Mouse (Mus musculus) cerebellum, postnatal 36 days (tissue): Measurements from ENCODE around the gene Slc44a1.

ENCODE experiments used
- DNase-seq, 2 experiments: peaks; one replicate each; pipeline ENCODE4 v3.0.0; 2021 to 2022; ENCODE audit warnings: mixed read lengths in 2 of 2

Gene Slc44a1

GRCm38 (mm10) chr4:53474109-53474508 is 33.9 kb downstream of the Slc44a1 start:
- no peak for DNase-seq

- peak; percentile 54 to 65 for DNase-seq
Observed at GRCm38 (mm10) chr4:53475230-53475952, 35.2 kb downstream of the Slc44a1 start.

GRCm38 (mm10) chr4:53478644-53479043 is 38.4 kb downstream of the Slc44a1 start:
- DNase-seq, result no peak

DNA sequence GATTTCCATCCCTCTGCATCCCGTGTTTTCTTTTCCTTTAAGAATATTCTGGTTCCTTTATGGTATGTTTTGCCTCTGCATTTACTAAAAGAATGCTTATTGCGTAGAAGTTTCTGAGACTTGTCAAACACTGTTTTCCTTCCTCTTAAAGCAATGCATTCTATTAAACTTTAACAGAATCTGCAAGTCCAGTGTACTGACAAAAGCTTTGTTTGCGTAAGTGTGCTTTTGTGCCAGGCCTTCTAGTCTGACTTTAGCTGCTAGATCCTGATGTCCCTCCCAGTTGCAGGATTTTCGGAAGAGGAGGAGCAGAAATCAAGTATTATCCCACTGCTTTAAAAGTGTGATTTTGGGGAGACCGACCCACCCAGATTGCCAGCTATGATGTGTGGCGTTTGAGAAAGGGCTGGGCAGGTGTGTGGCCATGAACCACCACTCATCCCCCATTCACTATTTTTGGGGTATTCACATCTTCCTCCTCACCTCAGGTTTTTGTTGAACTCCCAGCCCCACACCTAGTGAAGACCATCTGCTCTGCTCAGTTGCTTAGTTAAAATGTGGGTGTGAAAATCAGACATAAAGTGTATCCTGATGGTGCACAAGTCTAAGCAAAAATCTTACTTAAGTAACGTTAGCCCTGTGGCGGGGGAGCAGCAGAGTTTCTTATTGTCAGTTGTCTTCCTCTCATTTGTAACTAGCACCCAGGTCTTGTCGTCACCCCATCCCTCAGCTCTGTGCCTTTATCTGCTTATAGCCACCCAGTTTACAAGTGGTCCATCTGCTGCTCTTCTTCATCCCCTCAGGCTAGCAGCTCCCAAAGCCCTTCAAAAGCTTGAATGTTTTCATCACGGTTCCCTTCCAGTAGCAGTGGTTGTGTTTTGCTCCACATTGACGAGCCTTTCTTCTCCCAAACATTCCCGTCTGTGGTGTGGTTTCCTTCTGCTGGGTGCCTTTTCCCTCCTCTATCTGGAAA is 47.3 kb downstream of the Slc44a1 start:
- DNase-seq, result peak in 1 of 2 experiments; percentile 9

GRCm38 (mm10) chr4:53488803-53489202 is 48.6 kb downstream of the Slc44a1 start:
- peak; percentile 77 to 85 for DNase-seq

- DNase-seq, result no peak
Observed at GRCm38 (mm10) chr4:53490371-53490770, 50.2 kb downstream of the Slc44a1 start.

GRCm38 (mm10) chr4:53491269-53491668 is 51.1 kb downstream of the Slc44a1 start:
- no peak for DNase-seq

DNA sequence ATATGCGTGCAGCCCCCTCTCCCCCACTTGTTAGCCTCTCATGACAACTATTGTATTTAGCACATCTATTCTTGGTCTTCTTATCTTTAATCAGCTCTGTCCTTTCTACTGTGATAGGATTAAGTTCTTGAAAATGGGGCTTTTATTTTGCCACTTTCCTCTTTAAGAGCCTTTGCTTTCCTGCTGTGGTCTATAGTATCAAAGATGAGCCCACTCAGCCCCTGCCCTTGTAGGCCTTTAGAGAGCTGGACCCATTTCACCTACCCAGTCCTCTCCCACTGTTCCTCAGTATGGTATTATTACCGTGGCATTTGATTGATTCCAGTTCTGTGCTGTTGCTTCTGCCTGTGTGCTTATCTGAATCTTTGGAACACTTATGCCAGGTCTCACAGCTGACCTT is 55.4 kb downstream of the Slc44a1 start:
- DNase-seq, result no peak

- no peak for DNase-seq
Observed at GRCm38 (mm10) chr4:53502764-53503163, 62.6 kb downstream of the Slc44a1 start.

GRCm38 (mm10) chr4:53512131-53512916 is 72.1 kb downstream of the Slc44a1 start:
- DNase-seq, result peak; percentile 78 to 79

DNA sequence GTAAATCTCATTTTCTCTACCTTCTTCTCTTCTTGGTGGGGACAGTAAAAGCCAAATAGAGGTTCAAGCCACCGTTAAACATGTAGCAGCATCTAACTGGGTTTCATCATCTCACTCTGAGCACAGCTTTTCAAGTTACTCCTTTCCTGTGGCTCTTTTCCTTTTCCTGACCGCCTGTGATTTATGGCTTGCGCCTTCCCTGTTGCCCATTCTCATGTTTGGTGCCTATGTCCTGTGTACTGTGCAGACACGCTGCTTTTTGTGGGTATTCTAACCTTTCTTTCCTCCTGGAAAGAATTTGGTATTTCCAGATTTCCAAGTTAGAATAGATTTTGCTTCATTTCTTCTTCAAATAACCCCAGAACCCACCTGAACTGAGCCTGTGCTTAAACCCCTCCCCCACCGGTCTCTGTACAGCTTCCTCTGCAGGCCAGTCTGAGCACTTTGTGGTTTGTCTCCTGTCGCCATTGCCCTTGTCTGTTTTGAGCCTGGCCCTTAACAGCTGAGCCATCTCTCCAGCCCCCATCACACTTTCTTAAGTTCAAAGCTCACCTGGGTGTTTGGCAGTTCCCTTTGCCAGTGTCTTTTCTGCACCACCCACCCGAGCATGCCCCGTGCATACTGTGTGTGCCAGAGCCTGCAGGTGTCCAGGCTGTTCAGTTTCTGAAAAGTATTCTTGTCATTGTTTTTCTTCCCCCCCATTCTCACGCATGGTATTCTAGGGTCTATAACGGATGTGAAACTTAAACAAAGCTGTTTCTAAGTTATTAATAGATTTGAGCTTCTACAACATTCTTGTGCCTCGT is 73.3 kb downstream of the Slc44a1 start:
- peak; percentile 46 to 56 for DNase-seq

DNA sequence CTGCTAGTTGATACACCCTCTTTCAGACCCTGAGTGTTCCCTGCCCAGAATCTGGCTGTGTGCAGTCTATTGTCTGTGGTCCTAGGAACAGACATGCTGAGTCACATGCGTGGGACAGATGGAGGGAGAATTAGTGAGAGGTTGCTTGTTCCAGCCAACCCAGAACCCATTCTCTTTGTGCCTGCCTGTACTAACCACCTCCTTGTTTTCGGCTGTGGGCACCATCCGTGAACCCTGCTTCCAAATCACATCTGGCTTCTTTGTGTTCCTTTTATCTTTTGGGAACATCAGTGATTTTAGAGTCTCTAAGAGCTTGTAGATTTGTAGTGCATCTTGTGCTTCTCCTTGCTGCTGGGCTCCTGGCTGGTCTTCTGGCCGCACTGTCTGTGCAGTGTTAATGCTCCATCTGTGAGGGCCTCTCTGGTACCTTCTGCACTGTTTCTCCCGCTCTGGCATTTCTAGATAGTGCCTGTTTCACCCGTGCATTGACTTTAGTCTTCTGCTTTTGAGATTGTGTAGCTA is 75.9 kb downstream of the Slc44a1 start:
- peak; percentile 76 to 87 for DNase-seq

GRCm38 (mm10) chr4:53519429-53519828 is 79.2 kb downstream of the Slc44a1 start:
- no peak for DNase-seq

DNA sequence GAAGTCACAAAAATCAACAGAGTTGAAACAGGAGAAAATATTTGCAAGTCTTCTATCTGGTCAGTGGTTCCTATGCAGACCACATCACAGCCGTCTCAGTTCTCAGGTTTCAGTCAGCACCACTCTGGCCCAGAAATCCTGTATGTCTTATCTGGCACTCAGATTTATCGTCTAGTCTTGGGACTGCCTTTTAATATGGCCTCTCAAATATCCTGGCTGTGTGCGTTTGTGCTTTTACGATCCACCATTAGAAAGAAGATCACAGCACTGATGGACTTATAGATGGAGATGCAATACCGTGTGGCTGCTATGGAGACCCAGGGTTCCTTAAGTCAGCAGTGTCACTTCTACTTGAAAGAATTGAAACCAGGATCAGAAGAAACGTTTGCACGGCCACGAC is 80.8 kb downstream of the Slc44a1 start:
- no peak for DNase-seq

- no peak for DNase-seq
Observed at GRCm38 (mm10) chr4:53522655-53523054, 82.4 kb downstream of the Slc44a1 start.

DNA sequence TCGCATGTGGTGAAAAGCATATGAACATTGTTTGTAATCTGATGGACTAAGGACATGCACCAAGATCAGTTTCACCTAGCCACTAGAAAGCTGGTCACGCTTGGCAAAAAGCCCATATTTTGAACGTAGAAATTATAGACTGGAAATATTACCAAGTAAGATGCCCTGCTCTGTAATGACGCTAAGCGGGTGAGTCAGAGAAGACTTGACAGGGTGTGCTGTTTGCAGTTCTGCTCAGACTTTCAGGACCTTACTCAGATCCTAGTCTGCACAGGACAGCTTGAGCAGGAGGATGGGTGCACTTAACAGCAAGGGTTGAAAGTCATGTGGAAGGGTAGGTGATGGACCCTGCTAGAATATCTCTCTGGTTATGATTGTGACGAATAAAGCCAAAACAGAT is 85.3 kb downstream of the Slc44a1 start:
- no peak for DNase-seq

- DNase-seq, result no peak
Observed at GRCm38 (mm10) chr4:53525994-53526393, 85.8 kb downstream of the Slc44a1 start.

DNA sequence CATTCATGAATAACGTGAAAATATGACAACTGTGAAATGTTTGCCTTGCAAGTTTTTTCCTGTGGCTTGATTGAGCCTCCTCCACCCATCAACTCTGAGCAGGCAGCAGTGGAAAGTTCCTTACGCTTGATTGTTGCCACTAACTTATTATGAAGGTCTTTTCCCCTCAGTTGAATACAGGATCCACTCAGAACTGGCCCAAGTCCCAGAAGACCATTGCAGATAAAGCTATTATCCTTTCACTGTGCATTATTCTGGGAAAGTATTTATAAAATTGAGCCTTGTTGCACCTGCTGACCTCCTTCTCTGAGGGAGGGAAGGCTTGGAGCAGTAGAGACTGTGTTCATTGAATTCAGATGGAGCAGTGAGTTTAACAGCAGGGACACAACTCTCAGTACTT is 86.2 kb downstream of the Slc44a1 start:
- DNase-seq, result no peak

DNA sequence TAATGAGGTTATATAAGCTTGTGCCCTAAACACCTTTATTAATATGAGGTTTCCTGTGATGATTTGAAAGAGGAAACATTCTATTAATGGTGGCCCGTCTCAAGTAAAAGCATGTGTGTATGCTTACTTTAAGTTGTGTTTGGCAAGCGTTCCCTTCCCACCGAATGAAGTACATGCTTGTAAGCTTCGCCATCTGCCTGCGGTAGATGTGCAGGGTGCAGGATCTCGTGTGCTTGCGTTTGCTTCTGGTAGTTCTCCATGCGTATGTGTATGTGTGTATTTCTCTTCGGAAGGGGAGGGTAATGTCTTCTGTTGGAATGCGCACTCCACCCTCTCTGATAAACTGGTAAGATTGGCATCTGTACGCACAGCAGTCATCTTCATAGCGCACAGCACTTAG is 95.6 kb downstream of the Slc44a1 start:
- no peak for DNase-seq

- DNase-seq, result no peak
Observed at GRCm38 (mm10) chr4:53537101-53537500, 96.9 kb downstream of the Slc44a1 start.

- DNase-seq, result no peak
Observed at GRCm38 (mm10) chr4:53537539-53537938, 97.3 kb downstream of the Slc44a1 start.

GRCm38 (mm10) chr4:53538600-53538999 is 98.4 kb downstream of the Slc44a1 start:
- no peak for DNase-seq
